29 mouse cellular contexts compared by ENCODE assay signal in genomic region chr7:4668506-4668905, GRCm38 (mm10). TPM values are rescaled to one million over a fixed set of nuclear protein-coding genes. Genes with fewer than 3 reads are reported as not detected.
DNase-seq lines count a peak whose midpoint lies in the region; ATAC-seq and TF ChIP-seq lines count a peak whose summit lies in the region.
"Had no signal": no experiment of that assay in that cellular context is flagged by ENCODE, and none has a peak within 500 bp of the region (broad histone marks: within the 10 kb centered on the region; RNA-seq: fewer than 3 reads in every experiment).

No protein-coding gene starts in this region.

- TF ChIP-seq CTCF in liver, adult 2 months (IDR thresholded peaks at IDR 0.05; ENCODE audit: low read depth, low read length): no peak
- no peak for TF ChIP-seq CTCF in liver, postnatal 0 days (IDR thresholded peaks at IDR 0.05; ENCODE audit: low read depth)

- no peaks in the 10 kb centered on the region for H3K4me1 ChIP-seq in liver, adult 2 months (ENCODE audit: control insufficient read depth, insufficient read depth, low read length)
- H3K4me1 ChIP-seq in liver, postnatal 0 days (ENCODE audit: insufficient read depth): peaks cover 21% of the 10 kb centered on the region
- H3K4me1 ChIP-seq in liver, embryonic 13.5 days (replicated peaks): peaks cover 34% of the 10 kb centered on the region
- H3K4me1 ChIP-seq: embryonic facial prominence, embryonic 13.5 days; forebrain, embryonic 10.5 days; forebrain, embryonic 13.5 days; forebrain, embryonic 15.5 days had no signal

- H3K9me3 ChIP-seq in liver, postnatal 0 days (ENCODE audit: low read length): no peaks in the 10 kb centered on the region
- H3K9me3 ChIP-seq in liver, embryonic 13.5 days (replicated peaks): no peaks in the 10 kb centered on the region
- H3K9me3 ChIP-seq: embryonic facial prominence, embryonic 13.5 days; embryonic facial prominence, embryonic 15.5 days; forebrain, embryonic 10.5 days; forebrain, embryonic 13.5 days; forebrain, embryonic 15.5 days; G1E had no signal

- no peaks in the 10 kb centered on the region for H3K27me3 ChIP-seq in liver, adult 2 months (ENCODE audit: control insufficient read depth, insufficient read depth, low read length)
- H3K27me3 ChIP-seq in liver, postnatal 0 days (ENCODE audit: insufficient read depth, low read length): no peaks in the 10 kb centered on the region
- no peaks in the 10 kb centered on the region for H3K27me3 ChIP-seq in liver, embryonic 13.5 days
- H3K27me3 ChIP-seq: CH12.LX; embryonic facial prominence, embryonic 13.5 days; embryonic facial prominence, embryonic 15.5 days; forebrain, embryonic 13.5 days; forebrain, embryonic 15.5 days; Patski had no signal

- H3K4me2 ChIP-seq in liver, postnatal 0 days (ENCODE audit: low read depth, low read length): no peak overlapping the region
- no peak overlapping the region for H3K4me2 ChIP-seq in liver, embryonic 13.5 days
- H3K4me2 ChIP-seq: embryonic facial prominence, embryonic 13.5 days; embryonic facial prominence, embryonic 15.5 days; forebrain, embryonic 13.5 days; forebrain, embryonic 15.5 days had no signal

- no peak overlapping the region for H3K4me3 ChIP-seq in liver, adult 2 months (ENCODE audit: insufficient read depth, low read depth, low read length)
- H3K4me3 ChIP-seq in liver, postnatal 0 days (ENCODE audit: low read depth, low read length): no peak overlapping the region
- no peak overlapping the region for H3K4me3 ChIP-seq in liver, embryonic 13.5 days (replicated peaks)
- H3K4me3 ChIP-seq: embryonic facial prominence, embryonic 13.5 days; embryonic facial prominence, embryonic 15.5 days; erythroblast, embryonic 14.5 days; forebrain, embryonic 10.5 days; forebrain, embryonic 13.5 days; forebrain, embryonic 15.5 days had no signal

- H3K36me3 ChIP-seq in liver, adult 2 months (ENCODE audit: control insufficient read depth, insufficient read depth, low read length): peaks cover 5% of the 10 kb centered on the region; the same call in 1 of the 2 replicates
- H3K36me3 ChIP-seq in liver, postnatal 0 days (replicated peaks; ENCODE audit: insufficient read depth, low read length): peaks cover 13% of the 10 kb centered on the region
- peaks cover 64% of the 10 kb centered on the region for H3K36me3 ChIP-seq in liver, embryonic 13.5 days

- peak; percentile 51 for DNase-seq in liver, adult 2 months (ENCODE audit: extremely low read depth, low read depth, low spot score)
- no peak for DNase-seq in liver, postnatal 0 days
- DNase-seq in liver, embryonic 13.5 days: no peak
- DNase-seq in liver: no peak
- no peak for DNase-seq in cerebellum, adult 8-10 months
- DNase-seq: adrenal gland, adult 8-10 months; adrenal gland, postnatal 14 days; adrenal gland, postnatal 36 days; B cell, adult 2 months; cerebellum, adult 11-12 months; cerebellum, adult 2 months; cerebellum, adult 9-11 months; cerebellum, postnatal 14 days; cerebellum, postnatal 36 days; embryo, embryonic 11 days; forebrain, postnatal 0 days had no signal

- no peak overlapping the region for H3K27ac ChIP-seq in liver, adult 2 months (replicated peaks; ENCODE audit: insufficient read depth, low read depth, low read length)
- H3K27ac ChIP-seq in liver, postnatal 0 days (ENCODE audit: low read depth): no peak overlapping the region
- H3K27ac ChIP-seq in liver, embryonic 13.5 days: peak overlapping the region; percentile 23; the same call in 1 of the 2 replicates
- H3K27ac ChIP-seq: embryonic facial prominence, embryonic 13.5 days; embryonic facial prominence, embryonic 15.5 days; forebrain, embryonic 10.5 days; forebrain, embryonic 13.5 days; forebrain, embryonic 15.5 days had no signal

- H3K9ac ChIP-seq in liver, adult 2 months (ENCODE audit: low read depth, low read length): no peak overlapping the region
- H3K9ac ChIP-seq in liver, postnatal 0 days (replicated peaks): no peak overlapping the region
- H3K9ac ChIP-seq in liver, embryonic 13.5 days: no peak overlapping the region
- H3K9ac ChIP-seq: embryonic facial prominence, embryonic 13.5 days; embryonic facial prominence, embryonic 15.5 days; forebrain, embryonic 13.5 days; forebrain, embryonic 15.5 days; forebrain, postnatal 0 days had no signal

- H3K79me2 ChIP-seq in liver, adult 2 months (ENCODE audit: control insufficient read depth, insufficient read depth, low read length): no peaks in the 10 kb centered on the region; the same call in 1 of the 2 replicates

- no peak for TF ChIP-seq POLR2A in liver, adult 2 months (IDR thresholded peaks at IDR 0.05; ENCODE audit: extremely low read depth, insufficient read depth, low read length)

- TF ChIP-seq EP300 in liver, postnatal 0 days (IDR thresholded peaks at IDR 0.05; ENCODE audit: low read depth): no peak

- 66% methylated on average over 8 of the region's 8 CpGs for WGBS in liver, adult 2 months
- 85% methylated on average over 8 of the region's 8 CpGs for WGBS in liver, postnatal 0 days (ENCODE audit: insufficient replicate concordance)
- WGBS in liver, embryonic 13.5 days (ENCODE audit: insufficient replicate concordance): 90% methylated on average over 8 of the region's 8 CpGs

- ATAC-seq in liver, postnatal 0 days: no peak
- ATAC-seq in liver, embryonic 13.5 days (ENCODE audit: low read depth): no peak
- ATAC-seq: activated CD4-positive, CD25-positive, alpha-beta regulatory T cell, adult 4 months; CD4-positive, CD25-positive, alpha-beta regulatory T cell, adult 4 months; forebrain, embryonic 13.5 days; forebrain, embryonic 15.5 days; forebrain, postnatal 0 days; Patski had no signal

RNA-seq across cellular contexts. Expression of gene Ppp6r1, which starts 9.7 kb away (rescaled TPM):
- total RNA-seq in liver, adult 2 months (2014; rRNA removed): 47.6 and 54.2 TPM in 2 replicates
- polyA plus RNA-seq in liver, adult 2 months (2012; rRNA removed): 77.5 and 79.2 TPM in 2 replicates
- polyA plus RNA-seq in liver, postnatal 0 days (2015; fragmentation: Nextera tagmentation; extraction: Ambion mirVana): 3.8 and 4.5 TPM in 2 replicates
- 5.7 and 7.1 TPM in 2 replicates for polyA plus RNA-seq in liver, embryonic 13.5 days (2015; fragmentation: Nextera tagmentation; extraction: Ambion mirVana)

RNA-seq across cellular contexts. Expression of gene Hspbp1, which starts 16.4 kb away (rescaled TPM):
- total RNA-seq in liver, adult 2 months (2014; rRNA removed): 18.2 and 25.5 TPM in 2 replicates
- 27.3 and 30.6 TPM in 2 replicates for polyA plus RNA-seq in liver, adult 2 months (2012; rRNA removed)
- polyA plus RNA-seq in liver, postnatal 0 days (2015; fragmentation: Nextera tagmentation; extraction: Ambion mirVana): 27.6 and 33.1 TPM in 2 replicates
- 77.8 and 83.4 TPM in 2 replicates for polyA plus RNA-seq in liver, embryonic 13.5 days (2015; fragmentation: Nextera tagmentation; extraction: Ambion mirVana)

RNA-seq across cellular contexts. Expression of gene Brsk1, which starts 21.9 kb away (rescaled TPM):
- 0.07 and 0.09 TPM in 2 replicates for total RNA-seq in liver, adult 2 months (2014; rRNA removed)
- 0.27 and 0.40 TPM in 2 replicates for polyA plus RNA-seq in liver, adult 2 months (2012; rRNA removed)
- not detected in 2 replicates for polyA plus RNA-seq in liver, postnatal 0 days (2015; fragmentation: Nextera tagmentation; extraction: Ambion mirVana)
- 0.08 and 0.10 TPM in 2 replicates for polyA plus RNA-seq in liver, embryonic 13.5 days (2015; fragmentation: Nextera tagmentation; extraction: Ambion mirVana)
- total RNA-seq: common myeloid progenitor, adult 5-6 weeks had no signal
- polyA plus RNA-seq: activated CD4-positive, CD25-positive, alpha-beta regulatory T cell, adult 4 months; CD4-positive, CD25-positive, alpha-beta regulatory T cell, adult 4 months; G1E had no signal

RNA-seq across cellular contexts. Expression of gene Tmem86b, which starts 37.3 kb away (rescaled TPM):
- total RNA-seq in liver, adult 2 months (2014; rRNA removed): 39.5 and 55.7 TPM in 2 replicates
- polyA plus RNA-seq in liver, adult 2 months (2012; rRNA removed): 404 and 475 TPM in 2 replicates
- polyA plus RNA-seq in liver, postnatal 0 days (2015; fragmentation: Nextera tagmentation; extraction: Ambion mirVana): 31.8 and 35.4 TPM in 2 replicates
- polyA plus RNA-seq in liver, embryonic 13.5 days (2015; fragmentation: Nextera tagmentation; extraction: Ambion mirVana): 22.6 and 25.1 TPM in 2 replicates

RNA-seq across cellular contexts. Expression of gene Tmem150b, which starts 56.5 kb away (rescaled TPM):
- total RNA-seq in liver, adult 2 months (2014; rRNA removed): 0.07 and 0.28 TPM in 2 replicates
- 0.19 and 0.44 TPM in 2 replicates for polyA plus RNA-seq in liver, adult 2 months (2012; rRNA removed)
- 0.29 and 0.34 TPM in 2 replicates for polyA plus RNA-seq in liver, postnatal 0 days (2015; fragmentation: Nextera tagmentation; extraction: Ambion mirVana)
- polyA plus RNA-seq in liver, embryonic 13.5 days (2015; fragmentation: Nextera tagmentation; extraction: Ambion mirVana): 0.09 and 0.15 TPM in 2 replicates
- total RNA-seq: CH12.LX; forebrain, postnatal 0 days had no signal
- polyA plus RNA-seq: activated CD4-positive, CD25-positive, alpha-beta regulatory T cell, adult 4 months; cerebellum, adult 2 months; embryonic facial prominence, embryonic 11.5 days; erythroblast, embryonic 14.5 days; forebrain, postnatal 0 days had no signal
